Mouse (Mus musculus): ENCODE results near the gene Asna1. TPM values are rescaled to one million over a fixed set of nuclear protein-coding genes. Genes with fewer than 3 reads are reported as not detected.

Asna1 gene
- total RNA-seq, 2 experiments from 2014 or later, result 122 to 124 TPM

DNA sequence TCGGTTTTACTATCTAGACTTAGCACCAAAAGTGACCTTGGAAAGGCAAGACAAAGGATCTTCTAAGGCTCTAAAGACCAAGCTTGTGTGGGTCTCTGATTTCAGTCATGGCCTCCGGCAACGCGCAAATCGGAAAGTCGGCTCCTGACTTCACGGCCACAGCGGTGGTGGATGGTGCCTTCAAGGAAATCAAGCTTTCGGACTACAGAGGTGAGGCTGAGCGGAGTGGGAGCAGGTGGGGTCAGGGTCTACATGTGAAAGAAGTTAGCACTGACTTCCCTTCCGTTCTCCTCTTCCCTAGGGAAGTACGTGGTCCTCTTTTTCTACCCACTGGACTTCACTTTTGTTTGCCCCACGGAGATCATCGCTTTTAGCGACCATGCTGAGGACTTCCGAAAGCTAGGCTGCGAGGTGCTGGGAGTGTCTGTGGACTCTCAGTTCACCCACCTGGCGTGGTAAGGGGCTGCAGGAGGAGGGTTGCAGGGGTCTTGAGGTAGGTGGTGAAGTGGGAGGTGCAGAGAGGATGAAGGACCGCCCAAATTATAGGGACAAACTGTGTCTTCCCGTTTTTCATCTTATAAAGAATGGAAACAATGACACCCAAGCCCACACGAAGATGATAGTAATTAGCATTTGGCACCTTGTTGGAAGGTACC is 54.8 kb downstream of the Asna1 start:
- intact Hi-C loops (cut with DNase I), result no loop called here
- no peak for TF ChIP-seq CTCF (IDR thresholded peaks at IDR 0.05)
- H3K4me3 ChIP-seq, result peak overlapping the region; percentile 56
- H3K27ac ChIP-seq, result peak overlapping the region; percentile 90
- no peak for DNase-seq (ENCODE audit: extremely low spot score in 1 of 2, low spot score in 2 of 2)

DNA sequence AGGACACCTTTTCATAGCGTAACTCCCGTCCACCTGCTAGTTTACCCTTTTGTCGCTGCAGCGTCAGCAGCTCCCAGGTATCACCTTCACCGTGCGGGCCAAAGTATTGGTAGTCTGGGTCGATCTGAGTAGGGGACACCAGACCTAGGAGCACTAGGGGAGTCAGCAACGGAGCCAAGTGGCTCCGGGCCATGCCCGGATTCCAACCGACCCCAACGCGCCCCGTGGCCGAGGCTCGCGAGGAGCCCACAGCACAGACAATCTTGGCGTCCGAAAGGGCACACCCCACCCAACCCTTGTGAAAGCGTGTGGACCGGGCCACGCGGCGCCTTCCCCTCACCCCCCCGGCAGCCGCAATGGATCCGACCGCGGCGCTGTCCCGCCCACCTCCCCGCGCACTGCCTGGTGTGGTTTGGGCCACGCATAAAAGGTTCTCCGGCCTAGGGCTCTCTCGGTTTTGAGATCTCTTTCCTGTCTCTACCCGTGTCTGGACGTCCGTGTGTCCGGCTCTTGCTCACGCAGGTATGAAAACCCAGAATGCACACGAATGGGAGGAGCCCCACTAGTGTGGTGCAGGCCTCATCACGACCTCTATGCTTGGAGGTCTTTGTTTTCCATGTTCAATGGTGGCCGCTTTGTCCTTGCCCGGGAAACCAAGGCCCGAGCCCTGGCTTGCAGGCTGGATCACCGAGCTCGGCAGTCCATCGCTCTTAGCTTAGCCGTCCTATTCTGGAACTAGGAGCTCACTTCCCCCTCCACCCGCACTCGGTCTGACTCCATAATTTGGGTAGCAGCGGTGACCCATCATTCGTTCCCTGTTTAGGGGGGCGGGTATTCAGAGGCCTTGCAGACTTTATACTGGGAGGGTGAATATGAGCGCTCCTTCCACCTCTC is 55.6 kb downstream of the Asna1 start, which contains the start of the genes Gm49661, Prdx2 and Rnaseh2a:
Gene Gm49661 (minus strand): TSS at position 193 of the 894 bp plus-strand sequence.
Gene Prdx2 (plus strand): TSS at position 347 of the 894 bp plus-strand sequence.
Gene Rnaseh2a (minus strand): TSS at position 527 of the 894 bp plus-strand sequence.
- peak within 1 kb of the TSS; percentile 90 for H3K27ac ChIP-seq
- no peak for TF ChIP-seq CTCF (IDR thresholded peaks at IDR 0.05)
- intact Hi-C loops (cut with DNase I), result no loop called here
- H3K4me3 ChIP-seq, result peak within 1 kb of the TSS; percentile 56
- DNase-seq (ENCODE audit: extremely low spot score in 1 of 2, low spot score in 2 of 2), result peak; percentile 74 to 76

DNA sequence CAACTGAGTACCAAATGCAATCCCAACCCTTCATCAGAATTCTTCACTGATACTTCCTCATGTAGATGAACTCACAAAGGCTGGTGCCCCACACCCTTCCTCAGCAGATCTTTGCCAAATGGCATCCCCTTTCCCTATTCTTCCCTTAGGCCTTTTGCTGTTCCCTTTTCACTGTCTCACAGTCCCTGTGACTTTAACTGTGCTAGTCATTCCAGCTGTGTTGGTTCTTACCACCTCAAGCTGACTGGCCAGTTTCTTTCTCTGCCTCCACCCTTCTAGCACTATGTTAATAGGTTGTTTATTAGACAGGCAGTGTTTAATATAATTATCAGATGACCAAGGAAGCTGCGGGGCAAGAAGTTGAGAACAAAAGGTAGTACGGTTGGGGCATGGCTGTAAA is 56.4 kb downstream of the Asna1 start:
- Histone ChIP-seq H3K27ac (peak overlapping the region; percentile 90), H3K4me3 (peak overlapping the region; percentile 56)
- no peak for TF ChIP-seq CTCF (IDR thresholded peaks at IDR 0.05)
- no peak for DNase-seq (ENCODE audit: extremely low spot score in 1 of 2, low spot score in 2 of 2)
- intact Hi-C loops (cut with DNase I), result no loop called here

Small RNAs within 50 kb of the gene (microRNA-seq; reads per million reads assigned to microRNA genes)
- 1.2 to 5.3 reads per million in 2 experiments for gene Mir7070

Other genes starting within 250 kb of the Asna1 start
- 100 to 1,000 TPM; 347 to 350 TPM for gene Nfix, start 224.9 kb downstream of the Asna1 start, total RNA-seq (2021)
- 10 to 100 TPM in 1 of 2 experiments, 1 to 10 TPM in 1; 9.7 to 11.1 TPM for gene Dand5, start 202.5 kb downstream of the Asna1 start, total RNA-seq (2021)
- gene Gadd45gip1, start 193.8 kb downstream of the Asna1 start, total RNA-seq (2021), result 10 to 100 TPM; 23.9 to 25.8 TPM
- gene Rad23a, start 184.6 kb downstream of the Asna1 start, total RNA-seq (2021), result 10 to 100 TPM; 77.7 to 77.8 TPM
- gene Calr, start 178.3 kb downstream of the Asna1 start, total RNA-seq (2021), result 100 to 1,000 TPM; 459 to 496 TPM
- 10 to 100 TPM; 49.8 to 50.1 TPM for gene Farsa, start 168.3 kb downstream of the Asna1 start, total RNA-seq (2021)
- gene Syce2, start 153.2 kb downstream of the Asna1 start, total RNA-seq (2021), result 1 to 10 TPM; 7.8 to 8.0 TPM
- gene Gcdh, start 131.4 kb downstream of the Asna1 start, total RNA-seq (2021), result 10 to 100 TPM; 35.6 to 44.1 TPM
- gene Klf1, start 123.4 kb downstream of the Asna1 start, total RNA-seq (2021), result under 1 TPM in 1 of 2 experiments, not detected in 1; 0.23 TPM
- gene Dnase2a, start 116.7 kb downstream of the Asna1 start, total RNA-seq (2021), result 1 to 10 TPM; 4.3 to 5.1 TPM
- gene Mast1, start 87.9 kb downstream of the Asna1 start, total RNA-seq (2021), result 10 to 100 TPM; 89.4 to 95.7 TPM
- 1 to 10 TPM; 1.1 to 1.2 TPM for gene Rtbdn, start 78.3 kb downstream of the Asna1 start, total RNA-seq (2021)
- gene Gm49661, start 55.8 kb downstream of the Asna1 start, total RNA-seq (2021), result not detected
- 100 to 1,000 TPM; 319 to 333 TPM for gene Prdx2, start 55.7 kb downstream of the Asna1 start, total RNA-seq (2021)
- 10 to 100 TPM; 43.4 to 47.3 TPM for gene Rnaseh2a, start 55.5 kb downstream of the Asna1 start, total RNA-seq (2021)
- gene Junb, start 46.6 kb downstream of the Asna1 start, total RNA-seq (2021), result 100 to 1,000 TPM in 1 of 2 experiments, 10 to 100 TPM in 1; 99.5 to 145 TPM
- gene Hook2, start 34.7 kb downstream of the Asna1 start, total RNA-seq (2021), result 10 to 100 TPM; 11.3 to 11.6 TPM
- gene Best2, start 10.8 kb downstream of the Asna1 start, total RNA-seq (2021), result not detected
- 100 to 1,000 TPM; 124 to 132 TPM for gene Trir, start 1.5 kb upstream of the Asna1 start, total RNA-seq (2021)
- gene Tnpo2, start 11.6 kb upstream of the Asna1 start, total RNA-seq (2021), result 100 to 1,000 TPM; 146 to 163 TPM
- gene Fbxw9, start 34.8 kb upstream of the Asna1 start, total RNA-seq (2021), result 10 to 100 TPM; 21.5 to 25.5 TPM
- not detected for gene Gm5741, start 42.7 kb upstream of the Asna1 start, total RNA-seq (2021)
- gene Dhps, start 46.5 kb upstream of the Asna1 start, total RNA-seq (2021), result 10 to 100 TPM; 66.1 to 68.7 TPM
- gene Wdr83os, start 55.5 kb upstream of the Asna1 start, total RNA-seq (2021), result 10 to 100 TPM; 55.6 to 55.7 TPM
- 10 to 100 TPM; 25.5 to 27.8 TPM for gene Wdr83, start 56.0 kb upstream of the Asna1 start, total RNA-seq (2021)
- gene Man2b1, start 58.0 kb upstream of the Asna1 start, total RNA-seq (2021), result 10 to 100 TPM; 34.7 to 35.9 TPM
- 1 to 10 TPM; 7.0 to 7.9 TPM for gene Zfp791, start 97.8 kb upstream of the Asna1 start, total RNA-seq (2021)
- not detected for gene Cks1brt, start 126.6 kb upstream of the Asna1 start, total RNA-seq (2021)
- gene Olfr371, start 200.7 kb upstream of the Asna1 start, total RNA-seq (2021), result not detected

All from left cerebral cortex, adult 2 months (tissue).